Mouse (Mus musculus) cortical plate, adult 2 months (tissue): ENCODE results near the gene Snx33.

ENCODE experiments used
- CTCF ChIP-seq: fragments of 200-500 bp; IDR thresholded peaks from 2 replicates; pipeline ENCODE4 v1.5.1; 2011; ENCODE audit warnings: mild to moderate bottlenecking, control low read depth, low read length; ENCODE audit not compliant: insufficient read depth; ENCODE audit errors: extremely low read depth
- POLR2A ChIP-seq: fragments of 200-500 bp; IDR thresholded peaks from 2 replicates; pipeline ENCODE4 v1.6.1; 2011; ENCODE audit warnings: mild to moderate bottlenecking, low read length, control low read depth; ENCODE audit not compliant: insufficient read depth; ENCODE audit errors: extremely low read depth

- no peak for TF ChIP-seq CTCF
- TF ChIP-seq POLR2A, result no peak
These were observed 8.7 kb upstream of the Snx33 start for GRCm38 (mm10) chr9:56936861-56937222.
